Mouse (Mus musculus): ENCODE results near the gene Jade1.

DNA sequence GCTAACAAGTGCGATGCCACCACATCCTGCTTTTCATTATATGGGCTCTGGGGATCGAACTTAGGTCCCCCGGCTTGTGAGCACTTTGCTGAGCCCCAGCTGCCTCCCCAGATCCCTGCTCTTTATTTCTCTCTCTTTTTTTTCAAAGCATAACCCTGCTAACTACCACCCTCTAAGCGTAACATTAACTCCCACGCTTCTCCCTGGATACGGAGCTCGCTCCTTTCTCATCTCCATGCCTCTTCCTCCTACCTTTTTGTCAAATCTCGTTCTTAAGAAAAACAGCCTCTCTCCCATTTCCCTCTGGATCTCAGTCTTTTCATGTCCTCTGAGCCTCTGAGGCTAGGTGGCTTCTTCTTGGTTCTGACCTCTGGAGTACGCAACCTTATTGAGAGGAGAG is 45.3 kb upstream of the Jade1 start:
- TF ChIP-seq CTCF (IDR thresholded peaks at IDR 0.05; ENCODE audit: insufficient read depth, low read length) (no peak), POLR2A (IDR thresholded peaks at IDR 0.05; ENCODE audit: borderline replicate concordance, extremely low read depth, low read depth, low read length) (no peak)
